Mouse (Mus musculus): Measurements from ENCODE around the gene Tmprss11f.

GRCm38 (mm10) chr5:86585896-86586295 lies 46.3 kb downstream of the Tmprss11f start:
- TF ChIP-seq POLR2A (IDR thresholded peaks at IDR 0.05; ENCODE audit: borderline replicate concordance, insufficient read depth, low read length) (no peak), CTCF (IDR thresholded peaks at IDR 0.05; ENCODE audit: borderline replicate concordance, insufficient read depth, low read depth, low read length) (no peak)

Measured in cerebellum, adult 2 months (tissue).